Mouse (Mus musculus) small intestine, adult 2 months (tissue): ENCODE data around the gene Wipf1. TPM values are rescaled to one million over a fixed set of nuclear protein-coding genes. Genes with fewer than 3 reads are reported as not detected.

Source experiments
- H3K27ac ChIP-seq: fragments of 200-500 bp; 2 replicates; pipeline ENCODE4 v1.5.1; 2012; ENCODE audit warnings: low read depth, low read length, control low read depth, inconsistent platforms; ENCODE audit not compliant: insufficient read depth
- H3K27me3 ChIP-seq: fragments of 200-500 bp; 2 replicates; pipeline ENCODE4 v1.6.1; 2012; ENCODE audit warnings: mild to moderate bottlenecking, moderate library complexity, low read length, inconsistent platforms; ENCODE audit not compliant: control insufficient read depth, insufficient read depth
- H3K36me3 ChIP-seq: fragments of 200-500 bp; 2 replicates; pipeline ENCODE4 v1.6.1; 2012; ENCODE audit warnings: mild to moderate bottlenecking, low read length, control low read depth, inconsistent platforms; ENCODE audit not compliant: control insufficient read depth, insufficient read depth
- H3K4me1 ChIP-seq: fragments of 200-500 bp; 2 replicates; pipeline ENCODE4 v1.6.1; 2012; ENCODE audit warnings: low read length, inconsistent platforms, mixed read lengths; ENCODE audit not compliant: control insufficient read depth, insufficient read depth, insufficient read length
- H3K4me3 ChIP-seq: fragments of 200-500 bp; 2 replicates; pipeline ENCODE4 v1.5.1; 2012; ENCODE audit warnings: low read depth, mild to moderate bottlenecking, control low read depth, inconsistent platforms, low read length, moderate library complexity
- CTCF ChIP-seq: fragments of 200-500 bp; IDR thresholded peaks from 2 replicates; pipeline ENCODE4 v1.5.1; 2012; ENCODE audit warnings: low read depth, mild to moderate bottlenecking, control low read depth, inconsistent platforms, low read length, moderate library complexity, mixed read lengths; ENCODE audit not compliant: insufficient replicate concordance, insufficient read length; ENCODE audit errors: extremely low read depth
- POLR2A ChIP-seq: fragments of 200-500 bp; IDR thresholded peaks from 2 replicates; pipeline ENCODE4 v1.6.1; 2012; ENCODE audit warnings: low read depth, mild to moderate bottlenecking, control low read depth, inconsistent platforms, low read length, moderate library complexity
- WGBS: fragments of 180-500 bp; shearing (Covaris S2); methylation state at CpG from one replicate; pipeline ENCODE4 v1.1.7; 2018; 5-methylcytosine and 5-hydroxymethylcytosine counted together
- polyA plus RNA-seq: library from polyadenylated mRNA; depleted of rRNA; stranded (reverse); fragments of >200 nt; gene quantifications from 2 replicates; pipeline ENCODE4 v1.2.3, GENCODE M21; 2012

Gene Wipf1
- polyA plus RNA-seq, 1 experiment = 18.9 TPM

- 77% methylated on average over 7 of the region's 7 CpGs for WGBS
- TF ChIP-seq CTCF = no peak
- TF ChIP-seq POLR2A = no peak
- Histone ChIP-seq H3K27me3 (no peaks in the 10 kb centered on the region), H3K27ac (no peak overlapping the region), H3K36me3 (no peaks in the 10 kb centered on the region), H3K4me1 (peaks cover 2% of the 10 kb centered on the region; the same call in 1 of the 2 replicates), H3K4me3 (no peak overlapping the region)
Measured at GRCm38 (mm10) chr2:73419730-73420129, 109.8 kb downstream of the Wipf1 start.

- H3K27ac ChIP-seq = no peak overlapping the region
- TF ChIP-seq POLR2A = no peak
- TF ChIP-seq CTCF = peak; percentile 56; the same call in 1 of the 2 replicates
- no peaks in the 10 kb centered on the region for H3K36me3 ChIP-seq
- H3K4me3 ChIP-seq = no peak overlapping the region
- WGBS = 34% methylated on average over 4 of the region's 4 CpGs
- H3K27me3 ChIP-seq = no peaks in the 10 kb centered on the region
- peaks cover 2% of the 10 kb centered on the region; the same call in 1 of the 2 replicates for H3K4me1 ChIP-seq
Measured at GRCm38 (mm10) chr2:73419285-73419684, 110.2 kb downstream of the Wipf1 start.

GRCm38 (mm10) chr2:73415892-73416291 is 113.6 kb downstream of the Wipf1 start:
- Histone ChIP-seq H3K27me3 (no peaks in the 10 kb centered on the region), H3K36me3 (no peaks in the 10 kb centered on the region), H3K27ac (no peak overlapping the region), H3K4me1 (peaks cover 2% of the 10 kb centered on the region; the same call in 1 of the 2 replicates), H3K4me3 (no peak overlapping the region)
- WGBS = 24% methylated on average over 5 of the region's 5 CpGs
- TF ChIP-seq POLR2A = no peak
- no peak for TF ChIP-seq CTCF

GRCm38 (mm10) chr2:73410076-73410475 is 119.5 kb downstream of the Wipf1 start:
- no peak for TF ChIP-seq CTCF
- TF ChIP-seq POLR2A = no peak
- Histone ChIP-seq H3K27ac (no peak overlapping the region), H3K36me3 (no peaks in the 10 kb centered on the region), H3K27me3 (no peaks in the 10 kb centered on the region), H3K4me3 (no peak overlapping the region), H3K4me1 (no peaks in the 10 kb centered on the region)
- WGBS = 95% methylated on average over 8 of the region's 8 CpGs

- Histone ChIP-seq H3K4me1 (no peaks in the 10 kb centered on the region), H3K4me3 (no peak overlapping the region), H3K36me3 (no peaks in the 10 kb centered on the region), H3K27me3 (no peaks in the 10 kb centered on the region), H3K27ac (no peak overlapping the region)
- TF ChIP-seq CTCF = no peak
- TF ChIP-seq POLR2A = no peak
- WGBS = 61% methylated on average over 4 of the region's 4 CpGs
Measured at GRCm38 (mm10) chr2:73407662-73408061, 121.9 kb downstream of the Wipf1 start.

GRCm38 (mm10) chr2:73406336-73406915 is 123.1 kb downstream of the Wipf1 start:
- WGBS = 77% methylated on average over 9 of the region's 9 CpGs
- TF ChIP-seq CTCF = no peak
- no peak for TF ChIP-seq POLR2A
- no peak overlapping the region for H3K27ac ChIP-seq

GRCm38 (mm10) chr2:73404980-73405379 is 124.6 kb downstream of the Wipf1 start:
- WGBS = 91% methylated on average over 7 of the region's 7 CpGs
- Histone ChIP-seq H3K27me3 (no peaks in the 10 kb centered on the region), H3K4me3 (no peak overlapping the region), H3K36me3 (no peaks in the 10 kb centered on the region), H3K27ac (no peak overlapping the region), H3K4me1 (no peaks in the 10 kb centered on the region)
- no peak for TF ChIP-seq CTCF
- TF ChIP-seq POLR2A = no peak

More at GRCm38 (mm10) chr2:73406336-73406915, 123.1 kb downstream of the Wipf1 start:
- Histone ChIP-seq H3K27me3 (no peaks in the 10 kb centered on the region), H3K36me3 (no peaks in the 10 kb centered on the region), H3K4me1 (no peaks in the 10 kb centered on the region), H3K4me3 (no peak overlapping the region)

- 82% methylated on average over 9 of the region's 9 CpGs for WGBS
- H3K4me1 ChIP-seq = no peaks in the 10 kb centered on the region
- no peaks in the 10 kb centered on the region for H3K27me3 ChIP-seq
- no peak for TF ChIP-seq CTCF
- no peak for TF ChIP-seq POLR2A
- no peak overlapping the region for H3K4me3 ChIP-seq
- H3K27ac ChIP-seq = no peak overlapping the region
- H3K36me3 ChIP-seq = no peaks in the 10 kb centered on the region
Measured at GRCm38 (mm10) chr2:73404442-73404841, 125.1 kb downstream of the Wipf1 start.
